Mouse (Mus musculus) heart, embryonic 14.5 days (tissue): ENCODE data around the gene Dyrk4. TPM values are rescaled to one million over a fixed set of nuclear protein-coding genes. Genes with fewer than 3 reads are reported as not detected.

ENCODE experiments used
- polyA plus RNA-seq: library from polyadenylated mRNA; unstranded; fragments of >200 nt; fragmentation: Nextera tagmentation; extraction: Ambion mirVana; gene quantifications from 2 replicates; pipeline ENCODE4 v1.2.1, GENCODE M21; 2014

Gene Dyrk4
- polyA plus RNA-seq, 1 experiment from 2014 or later = not detected

Other genes starting within 250 kb of the Dyrk4 start
- 0.58 and 1.0 TPM in 2 replicates for gene Kcna6, start 181.2 kb downstream of the Dyrk4 start, polyA plus RNA-seq
- 394 and 409 TPM in 2 replicates for gene Ndufa9, start 72.7 kb downstream of the Dyrk4 start, polyA plus RNA-seq
- not detected in 2 replicates for gene Akap3, start 68.7 kb downstream of the Dyrk4 start, polyA plus RNA-seq
- gene Rad51ap1, start 17.7 kb upstream of the Dyrk4 start, polyA plus RNA-seq = 28.7 and 32.6 TPM in 2 replicates
- 13.8 and 16.0 TPM in 2 replicates for gene D6Wsu163e, start 18.1 kb upstream of the Dyrk4 start, polyA plus RNA-seq
- 0.11 and 0.14 TPM in 2 replicates for gene Fgf6, start 93.7 kb upstream of the Dyrk4 start, polyA plus RNA-seq
- 0.18 TPM in 1 of 2 replicates, not detected in the other for gene Fgf23, start 151.1 kb upstream of the Dyrk4 start, polyA plus RNA-seq
- 6.8 and 7.4 TPM in 2 replicates for gene Tigar, start 187.7 kb upstream of the Dyrk4 start, polyA plus RNA-seq
- gene Ccnd2, start 230.4 kb upstream of the Dyrk4 start, polyA plus RNA-seq = 532 and 571 TPM in 2 replicates